Mouse (Mus musculus) forebrain, embryonic 11.5 days (tissue): ENCODE results near the gene Nrp2. TPM values are rescaled to one million over a fixed set of nuclear protein-coding genes. Genes with fewer than 3 reads are reported as not detected.

Experiments
- ATAC-seq: fragments of 200-750 bp; cut with Nextera tagmentation; replicated peaks from 2 replicates; pipeline ENCODE4 v1.8.0; 2017; ENCODE audit warnings: moderate TSS enrichment; ENCODE audit not compliant: low FRiP score
- DNase-seq: peaks from one replicate; pipeline ENCODE4 v3.0.0-alpha.2; 2017; ENCODE audit warnings: low spot score
- H3K27ac ChIP-seq: fragments of 300-500 bp; sonication (generic); 2 replicates; pipeline ENCODE4 v1.5.1; 2014; ENCODE audit warnings: low read depth, low read length
- H3K27me3 ChIP-seq: fragments of 300-500 bp; sonication (generic); 2 replicates; pipeline ENCODE4 v1.6.1; 2014; ENCODE audit warnings: mild to moderate bottlenecking, low read length, mixed read lengths; ENCODE audit not compliant: control insufficient read depth, insufficient read depth
- H3K36me3 ChIP-seq: fragments of 300-500 bp; sonication (generic); 2 replicates; pipeline ENCODE4 v1.6.1; 2014; ENCODE audit warnings: mild to moderate bottlenecking, low read length, moderate library complexity, mixed read lengths; ENCODE audit not compliant: control insufficient read depth, insufficient read depth
- H3K4me1 ChIP-seq: fragments of 300-500 bp; sonication (generic); replicated peaks from 2 replicates; pipeline ENCODE4 v1.6.1; 2014; ENCODE audit warnings: low read length, mixed read lengths; ENCODE audit not compliant: control insufficient read depth, insufficient read depth
- H3K4me2 ChIP-seq: fragments of 300-500 bp; sonication (generic); 2 replicates; pipeline ENCODE4 v1.6.1; 2014; ENCODE audit warnings: low read depth, mild to moderate bottlenecking, low read length, moderate library complexity, mixed read lengths; ENCODE audit not compliant: severe bottlenecking
- H3K4me3 ChIP-seq: fragments of 300-500 bp; sonication (generic); 2 replicates; pipeline ENCODE4 v1.5.1; 2014; ENCODE audit warnings: low read depth, low read length
- H3K9ac ChIP-seq: fragments of 300-500 bp; sonication (generic); 2 replicates; pipeline ENCODE4 v1.6.1; 2014; ENCODE audit warnings: low read length
- H3K9me3 ChIP-seq: fragments of 300-500 bp; sonication (generic); 2 replicates; pipeline ENCODE4 v1.6.1; 2016; ENCODE audit warnings: low read length, mixed read lengths; ENCODE audit not compliant: control insufficient read depth
- WGBS: fragments of 180-500 bp; shearing (Covaris S2); extraction: QIAGEN DNeasy Blood & Tissue Kit; methylation state at CpG from one replicate; pipeline ENCODE4 v1.1.7; 2014; 5-methylcytosine and 5-hydroxymethylcytosine counted together
- polyA plus RNA-seq: library from polyadenylated mRNA; unstranded; fragments of >200 nt; fragmentation: Nextera tagmentation; extraction: Ambion mirVana; gene quantifications from 2 replicates; pipeline ENCODE4 v1.2.1, GENCODE M21; 2014

The Nrp2 gene
- polyA plus RNA-seq, 1 experiment from 2014 or later, result 20.7 TPM

GRCm38 (mm10) chr1:62774288-62775218 is 71.5 kb downstream of the Nrp2 start:
- ATAC-seq, result no peak
- Histone ChIP-seq H3K9me3 (no peaks in the 10 kb centered on the region), H3K4me1 (0 out of 2 replicates have a peak, but pooled peaks cover 4% of the 10 kb centered on the region), H3K27me3 (no peaks in the 10 kb centered on the region), H3K9ac (no peak overlapping the region), H3K36me3 (no peaks in the 10 kb centered on the region), H3K4me2 (no peak overlapping the region), H3K27ac (no peak overlapping the region), H3K4me3 (no peak overlapping the region)
- 73% methylated on average over 11 of the region's 11 CpGs for WGBS
- no peak for DNase-seq

GRCm38 (mm10) chr1:62777320-62778235 is 74.5 kb downstream of the Nrp2 start:
- WGBS, result 74% methylated on average over 17 of the region's 17 CpGs
- Histone ChIP-seq H3K9ac (no peak overlapping the region), H3K27ac (no peak overlapping the region), H3K4me1 (0 out of 2 replicates have a peak, but pooled peaks cover 4% of the 10 kb centered on the region), H3K36me3 (no peaks in the 10 kb centered on the region), H3K4me3 (no peak overlapping the region), H3K9me3 (no peaks in the 10 kb centered on the region), H3K4me2 (no peak overlapping the region), H3K27me3 (no peaks in the 10 kb centered on the region)
- ATAC-seq (no peak), DNase-seq (no peak)

- Histone ChIP-seq H3K27ac (no peak overlapping the region), H3K4me1 (no peaks in the 10 kb centered on the region), H3K27me3 (no peaks in the 10 kb centered on the region), H3K9me3 (no peaks in the 10 kb centered on the region), H3K36me3 (no peaks in the 10 kb centered on the region), H3K9ac (no peak overlapping the region), H3K4me3 (no peak overlapping the region), H3K4me2 (no peak overlapping the region)
- DNase-seq (no peak), ATAC-seq (no peak)
- WGBS, result 82% methylated on average over 4 of the region's 4 CpGs
Observed at GRCm38 (mm10) chr1:62778910-62779309, 75.8 kb downstream of the Nrp2 start.

- no peak overlapping the region for H3K9ac ChIP-seq
- H3K4me3 ChIP-seq, result no peak overlapping the region
- H3K4me2 ChIP-seq, result no peak overlapping the region
- H3K27me3 ChIP-seq, result no peaks in the 10 kb centered on the region
- H3K9me3 ChIP-seq, result no peaks in the 10 kb centered on the region
- 47% methylated on average over 15 of the region's 15 CpGs for WGBS
- DNase-seq (no peak), ATAC-seq (no peak)
- H3K27ac ChIP-seq, result peak overlapping the region; percentile 28; the same call in 1 of the 2 replicates
- no peaks in the 10 kb centered on the region for H3K36me3 ChIP-seq
- H3K4me1 ChIP-seq, result no peaks in the 10 kb centered on the region
Observed at GRCm38 (mm10) chr1:62780068-62780761, 77.1 kb downstream of the Nrp2 start.

- H3K4me1 ChIP-seq, result no peaks in the 10 kb centered on the region
- no peaks in the 10 kb centered on the region for H3K27me3 ChIP-seq
- DNase-seq, result no peak
- no peaks in the 10 kb centered on the region for H3K36me3 ChIP-seq
- no peak overlapping the region for H3K27ac ChIP-seq
- H3K9ac ChIP-seq, result no peak overlapping the region
- no peak for ATAC-seq
- WGBS, result 87% methylated on average over 2 of the region's 2 CpGs
- H3K4me2 ChIP-seq, result no peak overlapping the region
- no peaks in the 10 kb centered on the region for H3K9me3 ChIP-seq
- no peak overlapping the region for H3K4me3 ChIP-seq
Observed at GRCm38 (mm10) chr1:62782155-62782554, 79.1 kb downstream of the Nrp2 start.

GRCm38 (mm10) chr1:62782573-62782972 is 79.5 kb downstream of the Nrp2 start:
- Histone ChIP-seq H3K4me1 (no peaks in the 10 kb centered on the region), H3K9ac (no peak overlapping the region), H3K27me3 (no peaks in the 10 kb centered on the region), H3K9me3 (no peaks in the 10 kb centered on the region), H3K4me2 (no peak overlapping the region), H3K27ac (no peak overlapping the region), H3K36me3 (no peaks in the 10 kb centered on the region), H3K4me3 (no peak overlapping the region)
- no peak for ATAC-seq
- no peak for DNase-seq

GRCm38 (mm10) chr1:62783354-62784083 is 80.4 kb downstream of the Nrp2 start:
- H3K4me2 ChIP-seq, result no peak overlapping the region
- WGBS, result 74% methylated on average over 18 of the region's 18 CpGs
- DNase-seq (no peak), ATAC-seq (no peak)
- no peak overlapping the region for H3K4me3 ChIP-seq
- H3K36me3 ChIP-seq, result no peaks in the 10 kb centered on the region
- no peaks in the 10 kb centered on the region for H3K4me1 ChIP-seq
- H3K27me3 ChIP-seq, result no peaks in the 10 kb centered on the region
- H3K9ac ChIP-seq, result no peak overlapping the region
- no peak overlapping the region for H3K27ac ChIP-seq
- no peaks in the 10 kb centered on the region for H3K9me3 ChIP-seq

GRCm38 (mm10) chr1:62784084-62784392 is 81.0 kb downstream of the Nrp2 start:
- Histone ChIP-seq H3K9me3 (no peaks in the 10 kb centered on the region), H3K4me3 (no peak overlapping the region), H3K4me1 (no peaks in the 10 kb centered on the region), H3K9ac (no peak overlapping the region), H3K27me3 (no peaks in the 10 kb centered on the region), H3K36me3 (no peaks in the 10 kb centered on the region), H3K4me2 (no peak overlapping the region), H3K27ac (no peak overlapping the region)
- WGBS, result 76% methylated on average over 5 of the region's 5 CpGs
- no peak for DNase-seq
- no peak for ATAC-seq
